Mouse (Mus musculus) right cerebral cortex, adult 2 months (tissue): Measurements from ENCODE around the gene 1700109H08Rik.
"Not testable (repeated sequence)": the region's sequence is repeated elsewhere in the genome, so short reads cannot be mapped to it uniquely, and the experiment has no call there.

Source experiments
- DNase-seq, 2 experiments: peaks; one replicate each; pipeline ENCODE4 v3.0.0; 2021 to 2022; ENCODE audit warnings: low spot score in 2 of 2

1700109H08Rik gene

GRCm38 (mm10) chr5:3571266-3571665 is at the start of gene 1700109H08Rik:
Gene 1700109H08Rik, plus strand, starts transcription at chr5:3571566.
- no peak for DNase-seq

GRCm38 (mm10) chr5:3521741-3522140 is 49.6 kb upstream of the 1700109H08Rik start:
- no peak for DNase-seq

- no peak for DNase-seq
Measured at GRCm38 (mm10) chr5:3522826-3523225, 48.5 kb upstream of the 1700109H08Rik start.

DNA sequence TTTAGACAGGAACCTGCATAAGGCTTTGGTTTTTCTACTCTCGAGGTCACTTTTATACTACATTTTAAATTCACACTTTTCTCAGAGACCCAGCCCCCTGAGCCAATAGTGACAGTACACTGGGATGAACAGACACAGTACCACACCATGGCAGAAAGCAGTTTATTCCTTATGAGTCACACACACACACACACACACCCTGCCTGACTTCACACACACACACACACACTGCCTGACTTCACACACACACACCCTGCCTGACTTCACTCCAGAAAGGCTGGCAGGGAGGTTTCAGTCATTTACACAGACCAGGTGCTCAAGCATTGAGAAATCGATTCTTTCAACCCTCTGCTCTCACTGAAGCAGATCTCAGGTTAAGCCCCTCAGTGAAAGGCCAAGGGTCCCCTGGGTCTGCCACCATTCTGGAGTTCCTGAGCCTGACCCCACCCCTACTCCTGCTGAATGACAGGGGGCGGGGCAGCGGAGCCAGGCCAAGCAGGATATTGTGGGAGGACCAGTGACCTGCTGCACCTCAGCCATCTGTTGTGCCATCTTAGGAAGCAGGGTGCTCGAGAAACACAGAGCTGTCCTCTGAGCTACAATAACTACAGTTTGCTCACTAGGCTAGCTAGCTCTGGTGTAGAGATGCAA is 44.2 kb upstream of the 1700109H08Rik start:
- DNase-seq: no peak

DNA sequence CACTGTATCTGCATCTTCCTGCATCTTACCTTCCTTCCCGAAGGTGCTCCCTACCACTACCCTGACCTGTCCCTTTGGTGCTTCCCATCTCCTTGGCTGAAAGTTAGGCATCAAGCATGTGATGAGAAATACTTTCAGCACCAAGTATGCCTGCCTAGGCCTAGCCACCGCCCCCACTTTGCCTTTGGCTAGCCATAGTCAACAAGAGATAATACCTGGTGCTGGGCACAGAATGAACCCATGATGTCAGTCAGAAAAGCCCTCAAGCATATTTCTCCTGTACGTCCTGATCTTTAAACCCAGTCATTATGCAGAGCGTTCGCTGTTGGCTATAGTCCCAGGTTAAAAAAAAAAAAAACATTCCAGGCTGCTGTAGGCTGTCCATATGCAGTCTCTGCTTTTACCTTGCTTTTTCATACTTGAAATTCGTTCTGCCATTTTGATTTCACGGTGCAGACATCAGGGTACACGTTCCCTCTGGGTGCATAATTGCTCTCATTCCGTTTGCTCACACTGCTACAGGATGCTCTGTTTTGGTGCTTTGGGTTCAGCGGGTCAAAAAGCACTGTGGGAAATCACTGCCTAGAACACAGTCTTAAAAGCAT is 41.7 kb upstream of the 1700109H08Rik start:
- DNase-seq: no peak

GRCm38 (mm10) chr5:3532048-3532447 is 39.3 kb upstream of the 1700109H08Rik start:
- DNase-seq: not testable (repeated sequence)

- no peak for DNase-seq
Measured at GRCm38 (mm10) chr5:3536592-3537212, 34.7 kb upstream of the 1700109H08Rik start.

DNA sequence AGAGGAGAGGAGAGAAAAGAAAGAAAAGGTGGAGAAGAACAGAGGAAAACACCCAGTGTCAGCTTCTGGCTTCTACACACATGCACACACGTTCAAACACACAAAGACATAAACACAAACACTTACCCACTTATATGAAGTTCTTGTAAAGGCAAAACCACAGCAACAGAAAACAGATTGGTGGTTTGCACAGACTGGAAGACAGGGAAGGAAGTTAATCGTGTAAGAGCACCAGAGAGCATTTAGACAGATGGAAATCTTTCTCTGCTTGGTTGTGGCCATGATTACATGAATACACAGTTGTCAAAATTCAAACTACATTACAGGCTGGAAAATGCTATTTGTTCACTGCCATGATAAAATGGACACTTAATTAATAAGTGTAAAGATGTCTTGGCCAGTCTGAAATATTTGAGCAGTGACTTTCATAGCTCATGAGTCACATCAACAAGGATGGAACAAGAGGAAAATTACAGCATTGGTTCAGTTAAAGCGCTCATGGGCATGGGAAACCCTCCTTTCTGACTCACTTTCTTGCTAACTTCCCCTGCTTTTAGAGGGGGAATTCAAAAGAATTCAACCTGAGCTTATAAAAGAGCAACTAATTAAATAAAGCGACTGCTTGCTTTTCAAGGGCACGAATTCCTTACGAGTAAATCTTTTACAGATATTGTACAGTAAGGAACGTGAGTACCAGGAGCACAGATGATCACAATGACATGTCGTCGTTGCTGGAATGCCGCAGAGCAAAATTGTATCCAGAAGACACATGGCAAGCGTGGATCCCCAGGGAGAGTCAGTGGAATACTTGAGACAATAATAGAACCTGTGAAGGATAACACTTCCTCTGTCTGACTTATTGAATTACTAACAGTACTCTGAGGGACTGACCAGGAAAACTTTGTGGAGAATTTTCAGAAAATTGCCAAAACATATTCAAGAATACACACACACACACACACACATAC is 32.6 kb upstream of the 1700109H08Rik start:
- no peak for DNase-seq

- no peak for DNase-seq
Measured at GRCm38 (mm10) chr5:3541871-3542270, 29.5 kb upstream of the 1700109H08Rik start.

DNA sequence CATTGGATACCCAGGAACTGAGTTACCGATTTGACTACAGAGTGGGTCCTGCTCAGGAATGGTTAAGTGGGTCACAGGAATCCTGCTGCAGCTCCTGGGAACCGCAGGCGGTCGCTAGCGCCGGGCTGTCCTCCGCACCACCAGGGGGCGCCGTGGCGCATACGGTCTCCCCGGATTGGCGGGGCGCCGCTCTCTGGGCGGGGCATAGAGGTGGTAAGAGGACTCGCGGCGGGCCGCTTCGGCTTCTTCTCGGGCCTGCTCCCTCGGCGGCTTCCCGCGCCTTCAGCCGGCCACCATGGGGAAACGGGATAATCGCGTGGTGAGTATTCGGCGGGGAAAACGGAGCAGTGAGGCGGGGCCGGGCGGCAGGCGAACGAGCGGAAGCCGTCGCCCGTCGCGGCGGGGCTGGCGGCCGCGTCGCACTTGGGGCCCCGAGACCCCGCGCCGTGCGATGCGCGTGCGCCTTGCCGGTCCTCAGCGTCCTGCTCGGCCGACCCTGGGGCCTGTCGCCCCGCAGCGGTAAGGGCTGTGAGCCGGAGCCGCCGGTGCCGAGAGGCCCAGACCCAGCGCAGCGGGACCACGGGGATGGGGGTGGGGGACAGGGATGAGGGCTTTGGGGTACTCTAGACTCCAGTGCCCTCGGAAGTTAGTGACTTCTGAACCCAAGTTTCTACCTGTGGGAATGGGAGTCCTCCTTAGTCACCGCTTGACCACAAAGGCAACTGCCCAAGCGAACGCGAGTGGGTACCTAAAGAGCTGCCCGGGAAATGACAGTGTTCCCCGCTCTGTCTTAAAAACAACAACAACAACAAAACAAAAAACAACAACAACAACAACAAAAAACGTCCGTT is 27.5 kb upstream of the 1700109H08Rik start, which contains the start of gene Fam133b:
Gene Fam133b, plus strand, starts transcription at position 205 of the 851 bp plus-strand sequence.
- DNase-seq: peak; percentile 96 to 97

GRCm38 (mm10) chr5:3544480-3544769 is 26.9 kb upstream of the 1700109H08Rik start:
- DNase-seq: no peak

DNA sequence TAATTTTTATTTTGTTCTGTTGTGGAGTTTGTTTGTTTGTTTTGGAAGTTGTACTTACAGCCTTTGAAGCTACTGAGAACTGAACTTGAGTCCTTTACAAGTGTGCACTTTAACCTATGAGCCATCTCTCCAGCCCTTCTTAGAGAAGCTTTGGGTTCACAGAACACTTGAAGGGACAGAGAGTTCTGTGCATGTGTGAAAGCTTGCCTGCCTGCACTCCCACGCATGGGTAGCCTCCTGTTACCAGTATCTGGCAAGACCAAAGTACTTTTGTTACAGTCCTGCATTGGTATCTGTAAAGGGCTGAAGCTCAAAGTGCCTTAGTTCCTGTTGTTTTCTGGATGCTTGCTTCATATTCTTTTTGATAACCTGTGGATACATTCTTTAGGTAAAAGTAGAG is 25.1 kb upstream of the 1700109H08Rik start:
- DNase-seq: no peak

DNA sequence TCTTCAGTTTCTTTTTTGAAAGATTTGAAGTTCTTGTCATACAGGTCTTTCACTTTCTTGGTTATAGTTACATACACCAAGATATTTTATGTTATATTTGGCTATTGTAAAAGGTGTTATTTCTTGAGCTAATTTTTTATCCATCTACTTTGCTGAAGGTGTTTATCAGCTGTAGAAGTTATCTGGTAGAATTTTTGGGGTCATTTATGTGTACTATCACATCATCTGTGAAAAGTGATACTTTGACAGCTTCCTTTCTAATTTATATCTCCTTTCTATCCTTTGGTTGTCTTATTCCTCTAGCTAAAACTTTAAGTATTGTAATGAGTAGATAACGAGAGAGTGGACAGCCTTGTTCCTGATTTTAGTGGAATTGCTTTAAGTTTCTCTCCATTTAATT is 19.9 kb upstream of the 1700109H08Rik start:
- DNase-seq: no peak

DNA sequence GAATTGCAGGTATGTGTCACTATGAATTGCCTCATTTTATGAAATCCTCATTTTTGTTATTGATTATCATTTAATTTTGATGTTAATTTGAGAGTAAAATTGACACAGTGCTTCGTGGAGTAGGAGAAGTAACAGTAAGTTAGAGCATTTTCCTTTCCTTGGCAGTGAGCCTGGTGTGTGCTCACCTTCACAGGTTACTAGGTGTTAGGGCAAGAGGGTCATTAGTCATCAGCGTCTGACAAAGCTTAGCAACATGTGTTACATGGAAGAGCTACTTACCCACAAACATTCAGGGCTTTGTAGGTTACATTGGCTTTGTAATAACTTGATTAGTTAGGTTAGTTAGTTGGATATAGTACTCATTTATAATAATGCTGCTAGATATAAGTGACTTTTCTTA is 17.2 kb upstream of the 1700109H08Rik start:
- DNase-seq: no peak

DNA sequence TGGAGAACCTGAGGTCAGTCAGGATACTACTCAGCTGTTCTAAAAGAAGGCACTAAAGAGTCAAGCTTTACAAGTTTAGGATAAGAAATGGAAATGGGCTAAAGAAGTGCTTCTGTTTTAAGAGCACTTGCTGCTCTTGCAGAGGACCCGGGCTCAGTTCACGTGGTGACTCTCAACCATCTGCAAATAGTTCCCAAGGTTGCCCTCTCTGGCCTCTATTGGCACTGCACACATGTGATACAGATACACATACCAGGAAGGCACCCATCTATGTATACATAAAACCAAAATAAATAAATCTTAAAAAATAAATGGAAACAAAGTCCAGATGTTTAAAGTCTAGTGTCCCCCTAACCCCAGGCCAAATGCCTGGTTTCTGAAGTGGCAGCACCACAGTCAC is 3.5 kb downstream of the 1700109H08Rik start:
- no peak for DNase-seq

DNA sequence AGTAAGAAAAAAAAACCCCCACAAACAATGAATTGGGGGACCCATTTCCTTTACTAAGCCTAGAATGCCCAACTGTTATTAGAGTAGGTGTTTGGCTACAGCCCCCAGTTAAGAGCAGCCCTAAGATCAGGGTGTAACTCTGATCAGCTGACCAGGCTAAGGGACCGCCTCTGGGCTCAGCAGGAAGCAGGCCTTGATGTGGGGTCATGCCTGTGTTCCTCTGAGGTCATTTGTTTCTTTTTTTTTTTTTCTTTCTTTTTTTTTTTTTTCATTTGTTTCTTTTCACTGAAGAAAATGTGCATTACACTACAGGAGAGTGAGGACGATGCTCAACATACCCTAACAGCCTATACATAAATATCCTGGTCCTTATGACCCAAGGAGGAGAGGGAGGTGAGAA is 6.6 kb downstream of the 1700109H08Rik start:
- no peak for DNase-seq

GRCm38 (mm10) chr5:3579066-3579465 is 7.7 kb downstream of the 1700109H08Rik start:
- DNase-seq: no peak

- peak; percentile 97 for DNase-seq
Measured at GRCm38 (mm10) chr5:3595693-3596398, 24.5 kb downstream of the 1700109H08Rik start, which contains the start of gene Pex1. Gene Pex1, plus strand, starts transcription at chr5:3596066.

GRCm38 (mm10) chr5:3596399-3596766 is 25.0 kb downstream of the 1700109H08Rik start, which contains the start of gene Rbm48:
Gene Rbm48, minus strand, starts transcription at chr5:3596585.
- DNase-seq: peak; percentile 80 to 81

DNA sequence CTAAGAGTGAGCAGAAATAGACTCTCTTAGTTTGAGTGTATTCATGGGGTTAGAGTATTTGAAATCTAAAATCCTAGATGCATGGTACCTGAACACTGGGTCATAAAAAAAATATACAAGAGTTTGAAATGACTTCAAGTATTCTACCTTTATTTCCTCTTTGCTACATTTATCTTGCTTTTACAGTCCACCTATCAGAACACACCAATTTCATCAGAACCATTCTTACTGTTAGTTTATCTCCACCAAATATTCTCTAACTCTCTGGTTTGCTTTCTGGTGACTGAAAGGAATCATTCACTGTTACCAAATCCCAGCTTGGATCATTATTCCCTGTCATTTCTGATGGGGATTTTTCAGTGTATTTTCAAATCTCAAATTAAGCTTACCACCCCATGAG is 25.8 kb downstream of the 1700109H08Rik start:
- DNase-seq: no peak
